Mouse (Mus musculus): Measurements from ENCODE around the gene Hectd1.

The Hectd1 gene

GRCm38 (mm10) chr12:51843576-51844520, 14.5 kb upstream of the Hectd1 start:
- no peak for DNase-seq (ENCODE audit: low spot score)

GRCm38 (mm10) chr12:51842081-51842864, 12.9 kb upstream of the Hectd1 start:
- no peak for DNase-seq (ENCODE audit: low spot score)

- DNase-seq (ENCODE audit: low spot score) = no peak
Observed at GRCm38 (mm10) chr12:51839856-51840255, 10.5 kb upstream of the Hectd1 start.

GRCm38 (mm10) chr12:51835219-51835618, 5.9 kb upstream of the Hectd1 start:
- DNase-seq (ENCODE audit: low spot score) = no peak

GRCm38 (mm10) chr12:51831931-51832330, 2.6 kb upstream of the Hectd1 start:
- DNase-seq (ENCODE audit: low spot score) = no peak

GRCm38 (mm10) chr12:51831296-51831695, 2.0 kb upstream of the Hectd1 start:
- no peak for DNase-seq (ENCODE audit: low spot score)

GRCm38 (mm10) chr12:51830671-51831070, 1.3 kb upstream of the Hectd1 start:
- no peak for DNase-seq (ENCODE audit: low spot score)

- DNase-seq (ENCODE audit: low spot score) = no peak
Observed at GRCm38 (mm10) chr12:51830077-51830402, 704 bp upstream of the Hectd1 start.

GRCm38 (mm10) chr12:51828716-51829289, 533 bp downstream of the Hectd1 start:
- DNase-seq (ENCODE audit: low spot score) = no peak

- no peak for DNase-seq (ENCODE audit: low spot score)
Observed at GRCm38 (mm10) chr12:51827958-51828650, 1.2 kb downstream of the Hectd1 start.

GRCm38 (mm10) chr12:51825338-51825737, 4.0 kb downstream of the Hectd1 start:
- DNase-seq (ENCODE audit: low spot score) = no peak

- no peak for DNase-seq (ENCODE audit: low spot score)
Observed at GRCm38 (mm10) chr12:51823311-51823710, 6.0 kb downstream of the Hectd1 start.

GRCm38 (mm10) chr12:51822861-51823260, 6.5 kb downstream of the Hectd1 start:
- DNase-seq (ENCODE audit: low spot score) = no peak

GRCm38 (mm10) chr12:51822236-51822635, 7.1 kb downstream of the Hectd1 start:
- no peak for DNase-seq (ENCODE audit: low spot score)

- DNase-seq (ENCODE audit: low spot score) = peak; percentile 45
Observed at GRCm38 (mm10) chr12:51821256-51821655, 8.1 kb downstream of the Hectd1 start.

- no peak for DNase-seq (ENCODE audit: low spot score)
Observed at GRCm38 (mm10) chr12:51819951-51820498, 9.3 kb downstream of the Hectd1 start.

GRCm38 (mm10) chr12:51817815-51818613, 11.3 kb downstream of the Hectd1 start:
- DNase-seq (ENCODE audit: low spot score) = no peak

GRCm38 (mm10) chr12:51811388-51812140, 17.8 kb downstream of the Hectd1 start:
- no peak for DNase-seq (ENCODE audit: low spot score)

- no peak for DNase-seq (ENCODE audit: low spot score)
Observed at GRCm38 (mm10) chr12:51810564-51810963, 18.8 kb downstream of the Hectd1 start.

- peak; percentile 45 for DNase-seq (ENCODE audit: low spot score)
Observed at GRCm38 (mm10) chr12:51784842-51785241, 44.5 kb downstream of the Hectd1 start.
